Mouse (Mus musculus) spleen, adult 2 months (tissue): ENCODE measurements around the gene Gm20388.

Source experiments
- CTCF ChIP-seq: fragments of 200-500 bp; IDR thresholded peaks from 2 replicates; pipeline ENCODE4 v1.5.1; 2011; ENCODE audit warnings: mild to moderate bottlenecking, inconsistent platforms; ENCODE audit not compliant: insufficient read depth, insufficient read length, insufficient replicate concordance; ENCODE audit errors: extremely low read depth
- POLR2A ChIP-seq: fragments of 200-500 bp; IDR thresholded peaks from 2 replicates; pipeline ENCODE4 v1.6.1; 2011; ENCODE audit warnings: low read depth, low read length, inconsistent platforms

GRCm38 (mm10) chr8:120804741-120805140 is 894.1 kb downstream of the Gm20388 start:
- TF ChIP-seq CTCF (no peak), POLR2A (no peak)
